Mouse (Mus musculus) MEL-GATA-1-ER (cell line): ENCODE data around the gene Zcchc4.
A peak's percentile ranks its signal among the peaks of the same experiment; 100 is the strongest.

Source experiments
- DNase-seq: peaks from one replicate; pipeline ENCODE4 v3.0.0-alpha.2; 2012; ENCODE audit warnings: low read depth; ENCODE audit errors: extremely low read depth

Gene Zcchc4

GRCm38 (mm10) chr5:52793230-52793629 lies 18.0 kb downstream of the Zcchc4 start:
- DNase-seq, result no peak

- DNase-seq, result no peak
These were observed 18.9 kb downstream of the Zcchc4 start for GRCm38 (mm10) chr5:52794109-52794508.

GRCm38 (mm10) chr5:52799274-52799985 lies 24.2 kb downstream of the Zcchc4 start:
- DNase-seq, result no peak

- DNase-seq, result no peak
These were observed 30.6 kb downstream of the Zcchc4 start for GRCm38 (mm10) chr5:52805801-52806200.

GRCm38 (mm10) chr5:52806349-52806748 lies 31.1 kb downstream of the Zcchc4 start:
- DNase-seq, result no peak

- no peak for DNase-seq
These were observed 31.8 kb downstream of the Zcchc4 start for GRCm38 (mm10) chr5:52807030-52807429.

GRCm38 (mm10) chr5:52810446-52810845 lies 35.2 kb downstream of the Zcchc4 start:
- DNase-seq, result no peak

GRCm38 (mm10) chr5:52811056-52811455 lies 35.8 kb downstream of the Zcchc4 start:
- DNase-seq, result no peak

GRCm38 (mm10) chr5:52812456-52812855 lies 37.2 kb downstream of the Zcchc4 start:
- no peak for DNase-seq

- DNase-seq, result no peak
These were observed 38.1 kb downstream of the Zcchc4 start for GRCm38 (mm10) chr5:52813312-52813711.

- DNase-seq, result no peak
These were observed 43.5 kb downstream of the Zcchc4 start for GRCm38 (mm10) chr5:52818676-52819075.

- peak; percentile 39 for DNase-seq
These were observed 46.5 kb downstream of the Zcchc4 start for GRCm38 (mm10) chr5:52821691-52822090.

GRCm38 (mm10) chr5:52827923-52828322 lies 52.7 kb downstream of the Zcchc4 start:
- no peak for DNase-seq

- DNase-seq, result peak; percentile 59
These were observed 57.8 kb downstream of the Zcchc4 start for GRCm38 (mm10) chr5:52833005-52833404.

GRCm38 (mm10) chr5:52833761-52834274 lies 58.6 kb downstream of the Zcchc4 start, which contains the start of gene Anapc4:
Anapc4 (plus strand) TSS chr5:52834012.
- peak; percentile 87 for DNase-seq

GRCm38 (mm10) chr5:52834386-52834785 lies 59.2 kb downstream of the Zcchc4 start:
- no peak for DNase-seq

- DNase-seq, result no peak
These were observed 69.1 kb downstream of the Zcchc4 start for GRCm38 (mm10) chr5:52844319-52844718.

- DNase-seq, result no peak
These were observed 80.5 kb downstream of the Zcchc4 start for GRCm38 (mm10) chr5:52855727-52856126.

GRCm38 (mm10) chr5:52864446-52864845 lies 89.2 kb downstream of the Zcchc4 start:
- DNase-seq, result no peak

GRCm38 (mm10) chr5:52865825-52866224 lies 90.6 kb downstream of the Zcchc4 start:
- no peak for DNase-seq

GRCm38 (mm10) chr5:52866361-52867155 lies 91.3 kb downstream of the Zcchc4 start:
- no peak for DNase-seq
